Mouse (Mus musculus): ENCODE measurements around the gene Gm21440. TPM values are rescaled to one million over a fixed set of nuclear protein-coding genes. Genes with fewer than 3 reads are reported as not detected.

Gm21440 gene
- polyA plus RNA-seq (2017; shearing (Covaris generic)) = not detected

GRCm38 (mm10) chrY:13252091-13252490 lies at the start of gene Gm21440, which contains the start of gene Gm21454:
TSS of gene Gm21440 (plus strand) at chrY:13252391.
TSS of gene Gm21454 (plus strand) at chrY:13252442.

GRCm38 (mm10) chrY:13223828-13224227 lies 28.4 kb upstream of the Gm21440 start, which contains the start of gene Gm21828:
TSS of gene Gm21828 (minus strand) at chrY:13223928.

Other genes with a start within 250 kb of the Gm21440 start
- not detected for gene Gm20807, start 209.5 kb upstream of the Gm21440 start, polyA plus RNA-seq (2017; shearing (Covaris generic))
- gene Gm21891, start 118.9 kb upstream of the Gm21440 start, polyA plus RNA-seq (2017; shearing (Covaris generic)) = not detected
- not detected for gene Gm21425, start 90.4 kb upstream of the Gm21440 start, polyA plus RNA-seq (2017; shearing (Covaris generic))
- gene Gm21828, start 28.5 kb upstream of the Gm21440 start, polyA plus RNA-seq (2017; shearing (Covaris generic)) = not detected
- not detected for gene Gm21454, start 51 bp downstream of the Gm21440 start, polyA plus RNA-seq (2017; shearing (Covaris generic))
- gene Gm21725, start 96.7 kb downstream of the Gm21440 start, polyA plus RNA-seq (2017; shearing (Covaris generic)) = not detected
- gene Gm21866, start 213.2 kb downstream of the Gm21440 start, polyA plus RNA-seq (2017; shearing (Covaris generic)) = not detected
- gene Gm20773, start 241.6 kb downstream of the Gm21440 start, polyA plus RNA-seq (2017; shearing (Covaris generic)) = not detected